Mouse (Mus musculus) lung, postnatal 10 days (tissue): Measurements from ENCODE around the gene Tnrc18.
A peak's percentile ranks its signal among the peaks of the same experiment; 100 is the strongest.

Experiments
- DNase-seq: peaks from one replicate; pipeline ENCODE4 v3.0.0; 2021

Tnrc18 gene

GRCm38 (mm10) chr5:142771034-142771433 lies 46.4 kb downstream of the Tnrc18 start:
- DNase-seq: no peak

- no peak for DNase-seq
These were observed 47.8 kb downstream of the Tnrc18 start for GRCm38 (mm10) chr5:142769641-142770040.

GRCm38 (mm10) chr5:142768352-142769267 lies 48.9 kb downstream of the Tnrc18 start:
- no peak for DNase-seq

- DNase-seq: peak; percentile 91
These were observed 49.5 kb downstream of the Tnrc18 start for GRCm38 (mm10) chr5:142767937-142768336.

- no peak for DNase-seq
These were observed 50.8 kb downstream of the Tnrc18 start for GRCm38 (mm10) chr5:142766708-142767107.

GRCm38 (mm10) chr5:142764889-142765288 lies 52.6 kb downstream of the Tnrc18 start:
- no peak for DNase-seq

- peak; percentile 56 for DNase-seq
These were observed 53.2 kb downstream of the Tnrc18 start for GRCm38 (mm10) chr5:142764306-142764705.

- DNase-seq: no peak
These were observed 55.2 kb downstream of the Tnrc18 start for GRCm38 (mm10) chr5:142762082-142762807.

- no peak for DNase-seq
These were observed 56.0 kb downstream of the Tnrc18 start for GRCm38 (mm10) chr5:142761326-142761983.

- peak; percentile 27 for DNase-seq
These were observed 57.7 kb downstream of the Tnrc18 start for GRCm38 (mm10) chr5:142759786-142760185.

- DNase-seq: no peak
These were observed 65.2 kb downstream of the Tnrc18 start for GRCm38 (mm10) chr5:142752241-142752640.

GRCm38 (mm10) chr5:142750173-142750572 lies 67.3 kb downstream of the Tnrc18 start:
- no peak for DNase-seq

- DNase-seq: no peak
These were observed 70.3 kb downstream of the Tnrc18 start for GRCm38 (mm10) chr5:142747026-142747629.

- no peak for DNase-seq
These were observed 77.5 kb downstream of the Tnrc18 start for GRCm38 (mm10) chr5:142739941-142740340.

GRCm38 (mm10) chr5:142731916-142732315 lies 85.5 kb downstream of the Tnrc18 start:
- no peak for DNase-seq

- no peak for DNase-seq
These were observed 87.2 kb downstream of the Tnrc18 start for GRCm38 (mm10) chr5:142730295-142730694.

GRCm38 (mm10) chr5:142728301-142728700 lies 89.2 kb downstream of the Tnrc18 start:
- DNase-seq: no peak

GRCm38 (mm10) chr5:142726748-142727147 lies 90.7 kb downstream of the Tnrc18 start:
- DNase-seq: no peak

GRCm38 (mm10) chr5:142724265-142724664 lies 93.2 kb downstream of the Tnrc18 start:
- no peak for DNase-seq

GRCm38 (mm10) chr5:142723520-142724133 lies 93.8 kb downstream of the Tnrc18 start:
- peak; percentile 79 for DNase-seq

GRCm38 (mm10) chr5:142719897-142720296 lies 97.6 kb downstream of the Tnrc18 start:
- DNase-seq: no peak

GRCm38 (mm10) chr5:142718486-142718885 lies 99.0 kb downstream of the Tnrc18 start:
- DNase-seq: no peak
